Mouse (Mus musculus) kidney, embryonic 15.5 days (tissue): ENCODE measurements around the gene Cish. TPM values are rescaled to one million over a fixed set of nuclear protein-coding genes. Genes with fewer than 3 reads are reported as not detected.

Source experiments
- ATAC-seq: fragments of 200-750 bp; cut with Nextera tagmentation; replicated peaks from 2 replicates; pipeline ENCODE4 v1.8.0; 2017; ENCODE audit warnings: moderate TSS enrichment; ENCODE audit not compliant: low FRiP score
- H3K27ac ChIP-seq: fragments of 300-500 bp; sonication (generic); 2 replicates; pipeline ENCODE4 v1.5.1; 2015; ENCODE audit warnings: mild to moderate bottlenecking, inconsistent platforms
- H3K27me3 ChIP-seq: fragments of 300-500 bp; sonication (generic); 2 replicates; pipeline ENCODE4 v1.6.1; 2015; ENCODE audit warnings: inconsistent platforms
- H3K36me3 ChIP-seq: fragments of 300-500 bp; sonication (generic); 2 replicates; pipeline ENCODE4 v1.6.1; 2015; ENCODE audit warnings: inconsistent platforms
- H3K4me1 ChIP-seq: fragments of 300-500 bp; sonication (generic); 2 replicates; pipeline ENCODE4 v1.6.1; 2015; ENCODE audit warnings: inconsistent platforms
- H3K4me2 ChIP-seq: fragments of 300-500 bp; sonication (generic); 2 replicates; pipeline ENCODE4 v1.6.1; 2015; ENCODE audit warnings: moderate library complexity, mild to moderate bottlenecking, inconsistent platforms
- H3K4me3 ChIP-seq: fragments of 300-500 bp; sonication (generic); replicated peaks from 2 replicates; pipeline ENCODE4 v1.5.1; 2015; ENCODE audit warnings: mild to moderate bottlenecking, inconsistent platforms
- H3K9ac ChIP-seq: fragments of 300-500 bp; sonication (generic); 2 replicates; pipeline ENCODE4 v1.6.1; 2015; ENCODE audit warnings: mild to moderate bottlenecking, inconsistent platforms
- H3K9me3 ChIP-seq: fragments of 300-500 bp; sonication (generic); replicated peaks from 2 replicates; pipeline ENCODE4 v1.6.1; 2016; ENCODE audit warnings: inconsistent platforms
- WGBS: fragments of 180-500 bp; shearing (Covaris S2); methylation state at CpG from one replicate; pipeline ENCODE4 v1.1.7; 2015; ENCODE audit warnings: mixed read lengths; 5-methylcytosine and 5-hydroxymethylcytosine counted together
- polyA plus RNA-seq: library from polyadenylated mRNA; unstranded; fragments of >200 nt; fragmentation: Nextera tagmentation; extraction: Ambion mirVana; gene quantifications from 2 replicates; pipeline ENCODE4 v1.2.1, GENCODE M21; 2015

Gene Cish
- 11.1 and 14.1 TPM in 2 replicates for polyA plus RNA-seq

DNA sequence AAGGTAGTCTGAATTCAATTTTAAA, at the start of gene Cish:
Gene Cish (plus strand): TSS at position 11 of the 25 bp plus-strand sequence.
- ATAC-seq = no peak
- no peaks in the 10 kb centered on the region for H3K9me3 ChIP-seq
- H3K4me3 ChIP-seq = peak within 1 kb of the TSS; percentile 75
- peak within 1 kb of the TSS; percentile 72 for H3K9ac ChIP-seq
- H3K36me3 ChIP-seq = peaks cover 9% of the 10 kb centered on the region
- H3K27ac ChIP-seq = peak within 1 kb of the TSS; percentile 92
- peak within 1 kb of the TSS; percentile 88 for H3K4me2 ChIP-seq
- peaks cover 16% of the 10 kb centered on the region for H3K27me3 ChIP-seq
- H3K4me1 ChIP-seq = peaks cover 30% of the 10 kb centered on the region

DNA sequence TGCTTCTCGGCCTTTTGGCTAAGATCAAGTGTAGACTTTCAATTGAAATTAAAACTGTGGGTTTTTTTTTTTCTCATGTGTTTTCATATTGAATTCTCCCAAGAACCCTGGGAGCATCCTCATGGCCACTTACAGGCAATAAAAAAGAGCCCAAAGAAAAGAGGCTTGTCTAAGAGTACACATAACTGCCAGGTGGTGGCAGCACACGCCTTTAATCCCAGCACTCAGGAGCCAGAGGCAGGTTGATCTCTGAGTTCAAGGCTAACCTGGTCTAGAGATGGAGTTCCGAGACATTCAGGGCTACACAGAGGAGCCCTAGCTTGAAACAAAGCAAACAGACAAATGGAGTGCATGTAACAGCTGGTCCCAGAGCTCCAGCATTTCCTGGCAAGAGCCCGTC, 49.7 kb upstream of the Cish start:
- WGBS = 56% methylated on average over 4 of the region's 4 CpGs
- Histone ChIP-seq H3K4me1 (no peaks in the 10 kb centered on the region), H3K27me3 (peaks cover 17% of the 10 kb centered on the region), H3K27ac (no peak overlapping the region), H3K9me3 (no peaks in the 10 kb centered on the region), H3K36me3 (no peaks in the 10 kb centered on the region), H3K9ac (no peak overlapping the region), H3K4me3 (no peak overlapping the region), H3K4me2 (no peak overlapping the region)
- ATAC-seq = no peak

DNA sequence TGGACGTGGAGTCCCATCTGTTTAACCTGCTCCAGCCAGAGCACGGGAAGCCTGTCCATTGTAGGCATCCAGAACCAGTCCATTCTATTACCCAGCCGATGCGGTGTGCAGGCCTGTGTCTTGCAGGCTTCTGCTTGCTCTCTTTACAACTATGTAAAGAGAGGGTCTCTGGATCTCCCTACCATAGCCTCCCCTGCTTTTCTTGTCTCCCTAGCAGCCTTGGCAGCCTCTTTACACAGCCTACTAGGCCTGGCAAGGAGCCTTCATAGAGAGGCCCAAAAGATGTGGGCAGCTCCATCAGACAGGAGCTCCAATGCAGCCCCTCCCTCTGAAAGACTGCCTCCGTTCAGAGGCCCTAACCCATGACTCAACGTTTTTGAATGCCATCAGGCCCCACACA, 46.7 kb upstream of the Cish start:
- WGBS = 72% methylated on average over 6 of the region's 6 CpGs
- Histone ChIP-seq H3K36me3 (no peaks in the 10 kb centered on the region), H3K4me3 (no peak overlapping the region), H3K27me3 (peaks cover 9% of the 10 kb centered on the region; the same call in 1 of the 2 replicates), H3K27ac (no peak overlapping the region), H3K9me3 (no peaks in the 10 kb centered on the region), H3K4me2 (no peak overlapping the region), H3K9ac (no peak overlapping the region), H3K4me1 (peaks cover 12% of the 10 kb centered on the region)
- ATAC-seq = no peak

DNA sequence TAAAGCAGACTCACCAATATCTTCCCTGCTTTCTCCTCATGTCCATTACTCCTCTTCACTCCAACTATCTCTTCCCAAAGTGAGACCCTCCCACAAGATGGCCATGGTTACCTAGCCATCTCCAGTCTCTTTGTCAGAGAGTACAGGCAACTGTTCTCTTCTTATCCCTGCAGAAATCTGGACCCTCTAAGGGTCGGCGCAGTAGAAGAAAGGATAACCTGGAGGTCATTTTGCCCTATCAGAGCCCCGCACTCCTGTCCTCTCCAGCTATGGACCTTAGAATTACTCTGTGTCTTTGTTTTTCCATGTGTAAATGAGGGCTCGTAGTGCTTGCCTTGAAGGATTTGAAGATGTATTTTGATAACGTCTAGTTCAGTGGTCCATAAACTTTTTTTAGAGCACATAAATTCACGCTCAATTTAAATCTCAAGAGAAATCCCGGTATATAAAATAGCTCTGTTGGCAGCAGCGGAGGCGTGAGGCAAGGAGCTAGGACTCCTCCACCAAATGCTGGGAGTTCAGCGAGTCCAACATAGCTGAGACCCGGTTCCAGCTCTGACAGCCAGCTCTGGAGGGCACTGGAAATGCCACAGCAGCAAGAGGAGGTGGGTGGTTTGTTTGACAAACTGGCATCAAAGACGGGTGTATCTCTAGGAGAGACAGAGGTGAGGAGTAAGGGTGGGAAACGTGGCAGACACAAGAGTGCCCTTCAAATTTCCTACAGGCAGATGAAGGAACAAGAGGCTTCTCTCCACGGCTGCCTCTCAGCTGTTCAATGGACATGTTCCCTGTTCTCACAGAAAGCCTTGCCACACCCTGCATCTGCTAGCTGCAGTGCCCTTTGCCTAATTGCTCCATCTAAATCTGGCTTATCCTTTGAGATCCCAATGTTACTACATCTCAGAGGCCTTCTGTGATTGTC, 45.1 kb upstream of the Cish start:
- Histone ChIP-seq H3K36me3 (no peaks in the 10 kb centered on the region), H3K4me3 (no peak overlapping the region), H3K4me1 (peaks cover 16% of the 10 kb centered on the region), H3K27me3 (peaks cover 9% of the 10 kb centered on the region; the same call in 1 of the 2 replicates), H3K9ac (no peak overlapping the region), H3K4me2 (no peak overlapping the region), H3K27ac (no peak overlapping the region), H3K9me3 (no peaks in the 10 kb centered on the region)
- no peak for ATAC-seq
- WGBS = 58% methylated on average over 14 of the region's 14 CpGs

DNA sequence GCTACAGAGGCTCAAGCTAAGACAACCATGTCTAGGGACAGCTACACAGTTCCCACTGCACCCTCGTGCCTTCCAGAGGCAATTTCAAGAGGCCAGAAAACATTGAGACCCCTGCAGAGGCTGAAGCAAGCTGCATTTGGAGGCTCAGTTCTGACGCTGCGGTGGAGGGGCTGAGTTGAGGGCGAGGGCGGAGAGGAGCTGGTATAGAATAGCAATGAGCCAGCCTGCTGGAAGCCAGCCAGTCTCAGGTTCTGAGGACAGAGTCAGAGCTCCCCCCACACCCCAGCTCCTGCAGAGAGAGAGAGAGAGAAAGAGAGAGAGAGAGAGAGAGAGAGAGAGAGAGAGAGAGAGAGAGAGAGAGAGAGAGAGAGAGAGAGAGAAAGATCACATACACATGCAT, 43.7 kb upstream of the Cish start:
- H3K27ac ChIP-seq = no peak overlapping the region
- H3K4me3 ChIP-seq = no peak overlapping the region
- no peaks in the 10 kb centered on the region for H3K36me3 ChIP-seq
- H3K27me3 ChIP-seq = peaks cover 9% of the 10 kb centered on the region; the same call in 1 of the 2 replicates
- no peak overlapping the region for H3K9ac ChIP-seq
- no peak overlapping the region for H3K4me2 ChIP-seq
- no peak for ATAC-seq
- 17% methylated on average over 5 of the region's 5 CpGs for WGBS
- peaks cover 16% of the 10 kb centered on the region for H3K4me1 ChIP-seq
- H3K9me3 ChIP-seq = no peaks in the 10 kb centered on the region

DNA sequence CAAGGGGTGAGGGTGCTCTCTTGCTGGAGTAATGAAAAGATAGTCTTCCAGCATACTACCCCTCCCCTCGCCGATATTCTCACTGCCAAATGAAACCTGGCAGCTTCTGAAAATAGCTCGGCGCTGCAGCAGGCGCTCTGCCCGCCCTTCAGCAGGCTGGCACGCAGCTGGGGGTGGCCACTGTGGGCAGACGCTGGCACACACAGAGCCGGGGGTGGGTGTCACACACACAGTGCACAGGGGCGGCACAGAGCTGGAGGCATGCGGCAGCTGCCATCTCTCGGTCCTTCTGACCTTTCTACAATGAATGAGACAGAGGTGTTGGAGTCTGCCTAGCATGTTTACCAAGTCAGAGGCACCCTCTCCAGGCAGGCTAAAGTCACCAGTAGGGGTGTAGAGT, 41.4 kb upstream of the Cish start:
- no peak for ATAC-seq
- Histone ChIP-seq H3K4me1 (peaks cover 16% of the 10 kb centered on the region), H3K9ac (no peak overlapping the region), H3K36me3 (no peaks in the 10 kb centered on the region), H3K9me3 (no peaks in the 10 kb centered on the region), H3K4me2 (no peak overlapping the region), H3K27ac (no peak overlapping the region), H3K27me3 (peaks cover 9% of the 10 kb centered on the region; the same call in 1 of the 2 replicates), H3K4me3 (no peak overlapping the region)
- 75% methylated on average over 12 of the region's 12 CpGs for whole genome bisulfite sequencing

DNA sequence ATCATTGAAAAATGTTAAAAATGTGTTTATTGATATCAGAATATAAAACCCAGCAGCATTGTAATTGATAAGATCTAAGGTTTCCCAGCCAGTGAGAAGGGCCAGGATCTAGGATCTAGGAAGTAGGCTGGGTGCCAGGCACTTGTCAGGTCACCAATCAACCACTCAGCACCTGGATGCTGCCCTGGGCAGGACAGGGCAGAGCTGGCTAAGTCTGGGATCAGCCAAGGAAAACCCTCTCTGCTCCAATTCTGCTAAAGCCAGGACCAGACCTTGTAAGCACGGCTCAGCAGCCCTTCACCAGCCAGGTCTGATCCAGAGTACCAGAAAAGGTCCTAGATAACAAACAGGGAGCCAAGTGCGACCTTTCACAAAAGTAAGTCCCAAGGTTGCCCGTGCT, 40.9 kb upstream of the Cish start:
- peaks cover 16% of the 10 kb centered on the region for H3K4me1 ChIP-seq
- no peak for ATAC-seq
- H3K9me3 ChIP-seq = no peaks in the 10 kb centered on the region
- WGBS = 85% methylated on average over 3 of the region's 3 CpGs
- H3K27ac ChIP-seq = no peak overlapping the region
- no peak overlapping the region for H3K9ac ChIP-seq
- H3K27me3 ChIP-seq = peaks cover 9% of the 10 kb centered on the region; the same call in 1 of the 2 replicates
- no peak overlapping the region for H3K4me3 ChIP-seq
- no peak overlapping the region for H3K4me2 ChIP-seq
- H3K36me3 ChIP-seq = no peaks in the 10 kb centered on the region

DNA sequence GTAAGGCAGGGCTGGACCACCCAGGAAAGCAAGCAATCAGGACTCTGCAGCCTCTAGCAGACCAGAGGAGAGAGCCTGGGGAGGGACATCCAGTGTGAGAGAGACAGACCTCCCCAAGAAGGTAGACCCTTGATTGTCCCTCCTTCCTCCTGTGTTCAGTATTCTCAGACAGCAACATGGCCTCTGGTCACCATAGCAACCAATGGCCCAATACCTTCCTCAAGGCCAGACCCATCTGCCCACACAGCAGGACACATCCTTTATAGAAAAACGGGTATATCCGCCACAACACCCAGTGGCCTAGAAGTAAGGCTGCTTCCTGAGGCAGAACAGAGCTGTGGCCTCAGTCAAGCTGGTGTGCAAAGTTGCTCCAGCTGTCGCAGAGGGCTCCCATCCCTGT, 40.2 kb upstream of the Cish start:
- no peak overlapping the region for H3K4me2 ChIP-seq
- H3K9me3 ChIP-seq = no peaks in the 10 kb centered on the region
- H3K27ac ChIP-seq = no peak overlapping the region
- ATAC-seq = no peak
- H3K27me3 ChIP-seq = 0 out of 2 replicates have a peak, but pooled peaks cover 6% of the 10 kb centered on the region
- H3K36me3 ChIP-seq = no peaks in the 10 kb centered on the region
- WGBS = 64% methylated on average over 3 of the region's 3 CpGs
- no peak overlapping the region for H3K9ac ChIP-seq
- peaks cover 16% of the 10 kb centered on the region for H3K4me1 ChIP-seq
- H3K4me3 ChIP-seq = no peak overlapping the region

DNA sequence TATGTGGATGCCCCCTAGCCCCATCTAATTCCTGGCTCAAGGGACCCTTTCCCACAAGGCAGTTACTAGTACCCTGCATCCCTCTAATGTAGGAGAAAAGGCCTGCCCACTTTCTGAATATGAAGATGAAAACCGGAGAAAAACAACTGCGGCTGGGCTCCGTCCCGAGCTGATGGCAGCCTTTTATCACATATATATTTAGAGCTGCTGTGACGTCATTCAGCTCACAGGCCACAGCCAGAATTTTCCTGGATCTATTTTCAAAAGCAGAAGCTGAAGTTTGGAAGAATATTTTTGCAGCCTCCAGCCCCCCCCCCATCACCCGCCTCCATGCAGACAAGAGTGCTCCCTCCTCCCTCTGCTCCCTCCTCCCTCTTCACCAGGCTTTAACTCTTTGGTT, 36.3 kb upstream of the Cish start:
- Histone ChIP-seq H3K4me2 (no peak overlapping the region), H3K9ac (no peak overlapping the region), H3K27me3 (no peaks in the 10 kb centered on the region), H3K27ac (no peak overlapping the region), H3K4me3 (no peak overlapping the region), H3K4me1 (peaks cover 5% of the 10 kb centered on the region), H3K9me3 (no peaks in the 10 kb centered on the region), H3K36me3 (no peaks in the 10 kb centered on the region)
- no peak for ATAC-seq
- 56% methylated on average over 6 of the region's 6 CpGs for WGBS

DNA sequence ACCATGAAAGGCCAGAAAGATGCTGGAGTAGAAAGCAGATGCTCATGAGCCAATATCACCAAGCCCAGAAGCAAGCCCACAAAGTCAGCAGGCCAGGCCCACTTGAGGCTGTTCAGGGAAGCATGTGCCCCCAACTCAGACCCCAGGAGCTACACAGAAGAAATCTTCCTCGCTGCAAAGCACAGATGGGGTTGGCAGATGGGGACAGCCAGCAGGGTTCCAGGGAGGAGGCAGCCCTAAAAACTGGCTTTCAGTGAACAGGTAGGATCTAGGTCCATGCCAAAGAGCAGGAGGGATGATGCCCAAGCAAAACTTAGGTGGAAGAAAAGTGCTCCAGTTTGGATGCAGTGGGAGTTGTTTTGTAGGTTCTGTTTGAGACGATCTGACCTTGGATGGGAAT, 35.4 kb upstream of the Cish start:
- Histone ChIP-seq H3K9me3 (no peaks in the 10 kb centered on the region), H3K4me1 (peaks cover 5% of the 10 kb centered on the region; the same call in 1 of the 2 replicates), H3K9ac (no peak overlapping the region), H3K4me2 (no peak overlapping the region), H3K4me3 (no peak overlapping the region), H3K36me3 (no peaks in the 10 kb centered on the region), H3K27me3 (no peaks in the 10 kb centered on the region), H3K27ac (no peak overlapping the region)
- 79% methylated on average over 2 of the region's 2 CpGs for WGBS
- ATAC-seq = no peak

DNA sequence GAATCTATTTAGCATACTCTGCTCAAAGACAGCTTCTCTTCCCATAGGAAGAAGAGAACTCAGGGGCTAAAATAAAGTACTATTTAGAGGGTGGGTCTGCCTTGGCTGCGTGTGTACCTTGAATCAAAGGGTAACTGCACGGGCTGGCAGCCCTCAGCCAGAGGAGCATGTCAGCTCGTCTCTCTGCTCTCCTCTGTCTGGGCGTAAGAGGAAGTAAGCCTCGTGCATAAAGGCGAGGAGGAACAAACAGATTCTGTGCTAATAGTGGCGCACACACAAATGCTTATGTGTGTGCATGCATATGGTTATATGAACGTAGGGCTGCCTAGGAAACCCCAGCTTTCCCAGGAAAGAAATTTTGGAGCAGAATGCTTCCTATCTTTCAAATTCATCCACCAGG, 35.0 kb upstream of the Cish start:
- H3K36me3 ChIP-seq = no peaks in the 10 kb centered on the region
- H3K9ac ChIP-seq = no peak overlapping the region
- WGBS = 55% methylated on average over 8 of the region's 8 CpGs
- no peaks in the 10 kb centered on the region for H3K9me3 ChIP-seq
- no peak overlapping the region for H3K27ac ChIP-seq
- H3K4me1 ChIP-seq = peaks cover 5% of the 10 kb centered on the region; the same call in 1 of the 2 replicates
- no peak for ATAC-seq
- no peaks in the 10 kb centered on the region for H3K27me3 ChIP-seq
- H3K4me3 ChIP-seq = no peak overlapping the region
- H3K4me2 ChIP-seq = no peak overlapping the region

DNA sequence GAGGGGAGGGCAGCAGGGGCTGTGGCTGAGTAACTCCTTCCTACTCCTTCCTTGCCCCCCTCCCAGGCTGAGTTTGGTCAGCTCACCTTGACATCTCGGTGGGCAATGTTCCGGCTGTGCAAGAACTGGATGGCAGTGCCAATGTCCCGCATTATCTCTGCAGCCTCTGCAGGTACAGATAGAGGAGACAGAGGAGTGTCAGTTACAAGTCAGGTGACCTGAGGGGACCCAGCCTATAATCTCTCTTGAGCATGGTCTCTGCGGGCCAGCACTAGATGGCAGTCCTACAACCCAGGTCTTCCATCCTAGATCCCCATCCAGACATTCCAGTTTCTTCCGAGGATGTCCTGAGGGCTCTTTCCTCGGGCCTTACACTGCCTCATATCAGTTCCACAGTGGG, 34.0 kb upstream of the Cish start:
- Histone ChIP-seq H3K9me3 (no peaks in the 10 kb centered on the region), H3K27ac (no peak overlapping the region), H3K27me3 (no peaks in the 10 kb centered on the region), H3K4me1 (peaks cover 5% of the 10 kb centered on the region; the same call in 1 of the 2 replicates), H3K36me3 (no peaks in the 10 kb centered on the region), H3K4me3 (no peak overlapping the region), H3K9ac (no peak overlapping the region), H3K4me2 (no peak overlapping the region)
- ATAC-seq = no peak
- WGBS = 73% methylated on average over 6 of the region's 6 CpGs

DNA sequence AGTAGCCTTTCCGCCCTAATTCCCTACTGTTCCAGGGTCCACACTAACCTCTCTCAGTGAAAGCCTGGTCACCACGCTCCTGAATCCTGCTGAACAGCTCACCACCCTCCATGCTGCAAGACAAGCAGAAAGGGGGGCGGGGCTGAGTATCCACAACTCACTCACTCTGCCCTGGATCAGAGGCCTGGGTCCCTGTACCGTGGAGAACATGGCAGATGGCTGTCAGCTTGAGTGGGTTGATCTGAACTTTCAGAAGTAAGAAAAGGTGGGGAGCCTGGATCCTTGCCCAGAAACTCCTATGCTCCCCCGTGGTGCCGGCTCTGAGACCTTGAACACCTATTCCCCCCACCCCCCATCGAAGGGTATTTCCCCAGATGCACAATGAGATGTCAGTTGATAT, 33.5 kb upstream of the Cish start:
- Histone ChIP-seq H3K4me3 (no peak overlapping the region), H3K27ac (no peak overlapping the region), H3K4me2 (no peak overlapping the region), H3K36me3 (no peaks in the 10 kb centered on the region), H3K9me3 (no peaks in the 10 kb centered on the region), H3K4me1 (peaks cover 5% of the 10 kb centered on the region; the same call in 1 of the 2 replicates), H3K9ac (no peak overlapping the region), H3K27me3 (no peaks in the 10 kb centered on the region)
- WGBS = 66% methylated on average over 7 of the region's 7 CpGs
- ATAC-seq = no peak
